Mouse (Mus musculus): ENCODE data around the gene Plin3. TPM values are rescaled to one million over a fixed set of nuclear protein-coding genes. Genes with fewer than 3 reads are reported as not detected.

Gene Plin3
- total and polyA plus RNA-seq, 3 experiments, result 6.6 to 13.1 TPM; not detected in 1

DNA sequence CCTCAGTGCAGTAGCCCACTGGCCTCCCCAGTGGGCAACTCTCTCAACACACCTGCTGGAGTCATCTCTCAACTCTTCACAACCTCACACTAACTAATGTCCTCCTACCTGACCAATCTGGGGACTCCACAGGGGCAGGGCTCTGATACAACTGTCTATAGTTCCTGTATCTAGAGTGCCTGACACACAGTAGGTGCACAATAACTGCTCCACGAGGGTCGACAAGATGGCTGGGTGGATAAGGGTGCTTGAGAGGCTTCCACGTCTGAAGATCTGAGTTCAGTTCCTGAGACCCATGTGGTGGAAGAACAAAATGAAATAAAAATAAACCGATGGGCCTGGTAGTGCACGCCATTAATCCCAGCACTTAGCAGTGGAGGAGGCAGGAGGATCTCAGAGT, 18.7 kb downstream of the Plin3 start:
- Histone ChIP-seq H3K27me3 (ENCODE audit: control insufficient read depth in 1 of 2, insufficient read depth in 2 of 2, low read length in 2 of 2) (no peaks in the 10 kb centered on the region), H3K9ac (ENCODE audit: control insufficient read depth, low read depth, low read length, poor library complexity, severe bottlenecking) (no peak overlapping the region), H3K36me3 (ENCODE audit: control insufficient read depth in 1 of 2, insufficient read depth in 2 of 2, low read length in 2 of 2) (peaks cover 0 to 6% of the 10 kb centered on the region in 2 experiments; a peak in 3 of 4 replicates), H3K4me3 (ENCODE audit: control insufficient read depth in 1 of 2, insufficient read depth in 1 of 2, low read depth in 2 of 2, low read length in 2 of 2) (no peak overlapping the region), H3K9me3 (replicated peaks; ENCODE audit: insufficient read depth, low read length) (no peaks in the 10 kb centered on the region), H3K27ac (ENCODE audit: control insufficient read depth, low read depth, low read length) (no peak overlapping the region), H3K4me1 (ENCODE audit: control insufficient read depth in 1 of 2, insufficient read depth in 2 of 2, low read length in 2 of 2) (peaks cover 3 to 9% of the 10 kb centered on the region in 2 experiments; a peak in 2 of 4 replicates), H3K79me2 (ENCODE audit: control insufficient read depth, insufficient read depth, low read length, poor library complexity) (peaks cover 7% of the 10 kb centered on the region)
- DNase-seq (ENCODE audit: low read depth, low spot score), result no peak
- no peak for TF ChIP-seq USF1 (IDR thresholded peaks at IDR 0.05; ENCODE audit: low read depth, low read length)
- no peak for TF ChIP-seq MAX (IDR thresholded peaks at IDR 0.05; ENCODE audit: low read length)
- TF ChIP-seq POLR2A (IDR thresholded peaks at IDR 0.05; ENCODE audit: control insufficient read depth in 1 of 2, insufficient read depth in 1 of 2, low read depth in 1 of 2, low read length in 2 of 2, poor library complexity in 1 of 2), result no peak
- TF ChIP-seq MAZ (IDR thresholded peaks at IDR 0.05; ENCODE audit: low read depth, low read length), result no peak
- TF ChIP-seq ZKSCAN1 (IDR thresholded peaks at IDR 0.05; ENCODE audit: low read depth, low read length), result peak; percentile 89

DNA sequence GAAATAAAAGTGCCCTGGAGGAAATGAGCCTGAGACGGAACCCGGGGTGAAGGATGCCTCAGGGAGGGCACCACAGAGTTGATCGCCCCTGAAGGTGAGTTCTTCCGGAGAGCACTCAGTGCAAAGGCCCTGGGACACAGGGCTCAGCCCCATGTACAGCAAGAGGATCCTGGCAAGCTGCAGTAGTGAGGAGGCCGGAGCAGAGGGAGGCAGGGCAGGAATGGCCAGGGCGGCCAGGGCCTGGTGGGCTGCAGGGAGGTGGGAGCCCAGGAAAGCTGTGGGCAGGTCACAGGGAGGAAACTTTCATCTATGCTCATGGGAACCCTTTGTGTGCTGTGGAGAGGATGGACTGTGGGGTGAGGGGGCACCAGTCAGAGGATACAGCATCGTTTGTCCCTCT, 19.2 kb downstream of the Plin3 start:
- no peak for TF ChIP-seq RAD21 (IDR thresholded peaks at IDR 0.05; ENCODE audit: low read depth, low read length)
- TF ChIP-seq CHD1 (IDR thresholded peaks at IDR 0.05; ENCODE audit: low read depth, low read length), result no peak
- TF ChIP-seq TCF12 (IDR thresholded peaks at IDR 0.05; ENCODE audit: low read depth, low read length), result no peak
- no peak for TF ChIP-seq USF2 (IDR thresholded peaks at IDR 0.05; ENCODE audit: borderline replicate concordance in 1 of 2, insufficient read depth in 1 of 2, low read depth in 1 of 2, low read length in 2 of 2)
- no peak for TF ChIP-seq ZNF384 (IDR thresholded peaks at IDR 0.05; ENCODE audit: low read depth, low read length)
- no peak for TF ChIP-seq EP300 (IDR thresholded peaks at IDR 0.05; ENCODE audit: low read depth in 1 of 2, low read length in 2 of 2)
- TF ChIP-seq MYC (IDR thresholded peaks at IDR 0.05; ENCODE audit: low read depth, low read length), result no peak
- no peak for TF ChIP-seq UBTF (IDR thresholded peaks at IDR 0.05; ENCODE audit: borderline replicate concordance, insufficient read depth, low read depth, low read length)

GRCm38 (mm10) chr17:56272644-56273043, 20.0 kb downstream of the Plin3 start:
- Histone ChIP-seq H3K4me3 (ENCODE audit: control insufficient read depth in 1 of 2, insufficient read depth in 1 of 2, low read depth in 2 of 2, low read length in 2 of 2) (no peak overlapping the region), H3K27me3 (ENCODE audit: control insufficient read depth in 1 of 2, insufficient read depth in 2 of 2, low read length in 2 of 2) (no peaks in the 10 kb centered on the region), H3K9ac (ENCODE audit: control insufficient read depth, low read depth, low read length, poor library complexity, severe bottlenecking) (no peak overlapping the region), H3K36me3 (ENCODE audit: control insufficient read depth in 1 of 2, insufficient read depth in 2 of 2, low read length in 2 of 2) (peaks cover 0 to 7% of the 10 kb centered on the region in 2 experiments; a peak in 3 of 4 replicates), H3K9me3 (replicated peaks; ENCODE audit: insufficient read depth, low read length) (no peaks in the 10 kb centered on the region), H3K79me2 (ENCODE audit: control insufficient read depth, insufficient read depth, low read length, poor library complexity) (peaks cover 7% of the 10 kb centered on the region), H3K4me1 (ENCODE audit: control insufficient read depth in 1 of 2, insufficient read depth in 2 of 2, low read length in 2 of 2) (peaks cover 3 to 7% of the 10 kb centered on the region in 2 experiments; a peak in 2 of 4 replicates), H3K27ac (ENCODE audit: control insufficient read depth, low read depth, low read length) (no peak overlapping the region)
- DNase-seq (ENCODE audit: low read depth, low spot score), result no peak
- TF ChIP-seq MAFK (IDR thresholded peaks at IDR 0.05; ENCODE audit: borderline replicate concordance, low read depth, low read length), result no peak
- TF ChIP-seq ELF1 (IDR thresholded peaks at IDR 0.05; ENCODE audit: low read depth, low read length), result no peak
- no peak for TF ChIP-seq ZMIZ1 (IDR thresholded peaks at IDR 0.05; ENCODE audit: low read depth, low read length)
- no peak for TF ChIP-seq SIN3A (IDR thresholded peaks at IDR 0.05; ENCODE audit: low read length)
- TF ChIP-seq SMC3 (IDR thresholded peaks at IDR 0.05; ENCODE audit: low read depth, low read length), result no peak
- TF ChIP-seq MEF2A (IDR thresholded peaks at IDR 0.05; ENCODE audit: extremely low read depth, insufficient replicate concordance, low read depth, low read length, poor library complexity, severe bottlenecking), result no peak
- no peak for TF ChIP-seq ZC3H11A (IDR thresholded peaks at IDR 0.05; ENCODE audit: low read depth, low read length)
- no peak for TF ChIP-seq MYB (IDR thresholded peaks at IDR 0.05; ENCODE audit: low read depth, low read length)
- no peak for TF ChIP-seq E2F4 (IDR thresholded peaks at IDR 0.05; ENCODE audit: borderline replicate concordance, low read depth, low read length)
- TF ChIP-seq EP300 (IDR thresholded peaks at IDR 0.05; ENCODE audit: low read depth in 1 of 2, low read length in 2 of 2), result no peak
- no peak for TF ChIP-seq TBP (IDR thresholded peaks at IDR 0.05; ENCODE audit: low read depth, low read length)
- no peak for TF ChIP-seq NELFE (IDR thresholded peaks at IDR 0.05; ENCODE audit: low read depth, low read length)

More for the DNA sequence above, 19.2 kb downstream of the Plin3 start:
- Histone ChIP-seq H3K79me2 (ENCODE audit: control insufficient read depth, insufficient read depth, low read length, poor library complexity) (peaks cover 7% of the 10 kb centered on the region), H3K27me3 (ENCODE audit: control insufficient read depth in 1 of 2, insufficient read depth in 2 of 2, low read length in 2 of 2) (no peaks in the 10 kb centered on the region), H3K9ac (ENCODE audit: control insufficient read depth, low read depth, low read length, poor library complexity, severe bottlenecking) (no peak overlapping the region), H3K9me3 (replicated peaks; ENCODE audit: insufficient read depth, low read length) (no peaks in the 10 kb centered on the region), H3K36me3 (ENCODE audit: control insufficient read depth in 1 of 2, insufficient read depth in 2 of 2, low read length in 2 of 2) (peaks cover 0 to 6% of the 10 kb centered on the region in 2 experiments; a peak in 3 of 4 replicates), H3K4me3 (ENCODE audit: control insufficient read depth in 1 of 2, insufficient read depth in 1 of 2, low read depth in 2 of 2, low read length in 2 of 2) (no peak overlapping the region), H3K27ac (ENCODE audit: control insufficient read depth, low read depth, low read length) (no peak overlapping the region), H3K4me1 (ENCODE audit: control insufficient read depth in 1 of 2, insufficient read depth in 2 of 2, low read length in 2 of 2) (peaks cover 3 to 9% of the 10 kb centered on the region in 2 experiments; a peak in 2 of 4 replicates)
- no peak for DNase-seq (ENCODE audit: low read depth, low spot score)

Measured in MEL (cell line).